Mouse (Mus musculus) CD8-positive naive resting alpha-beta T cell, adult 2 months (primary cell): ENCODE measurements around the gene Prph.
A peak's percentile ranks its signal among the peaks of the same experiment; 100 is the strongest.
"Not testable (repeated sequence)": the region's sequence is repeated elsewhere in the genome, so short reads cannot be mapped to it uniquely, and the experiment has no call there.

Experiments
- DNase-seq, 2 experiments: peaks; one replicate each; pipeline ENCODE4 v3.0.0; 2022; ENCODE audit warnings: low read depth in 2 of 2, low spot score in 2 of 2

Prph gene

GRCm38 (mm10) chr15:99074600-99075333, 19.8 kb downstream of the Prph start:
- DNase-seq, result peak; percentile 88 to 92

GRCm38 (mm10) chr15:99076011-99076410, 21.0 kb downstream of the Prph start:
- not testable (repeated sequence) for DNase-seq

- DNase-seq, result no peak
Measured at GRCm38 (mm10) chr15:99078181-99078910, 23.4 kb downstream of the Prph start.

- no peak for DNase-seq
Measured at GRCm38 (mm10) chr15:99079804-99080203, 24.8 kb downstream of the Prph start.

GRCm38 (mm10) chr15:99082322-99082721, 27.3 kb downstream of the Prph start:
- no peak for DNase-seq

- no peak for DNase-seq
Measured at GRCm38 (mm10) chr15:99082840-99083239, 27.9 kb downstream of the Prph start.

GRCm38 (mm10) chr15:99083258-99083657, 28.3 kb downstream of the Prph start:
- DNase-seq, result no peak

GRCm38 (mm10) chr15:99083867-99084557, 29.0 kb downstream of the Prph start:
- no peak for DNase-seq

GRCm38 (mm10) chr15:99084618-99085017, 29.6 kb downstream of the Prph start:
- no peak for DNase-seq

GRCm38 (mm10) chr15:99085997-99086396, 31.0 kb downstream of the Prph start:
- DNase-seq, result no peak

- peak; percentile 35 to 46 for DNase-seq
Measured at GRCm38 (mm10) chr15:99087253-99088075, 32.5 kb downstream of the Prph start, which contains the start of gene C1ql4. TSS of gene C1ql4 (minus strand) at chr15:99087817.

- peak; percentile 71 to 87 for DNase-seq
Measured at GRCm38 (mm10) chr15:99088292-99088691, 33.3 kb downstream of the Prph start.

GRCm38 (mm10) chr15:99089069-99089468, 34.1 kb downstream of the Prph start:
- no peak for DNase-seq

GRCm38 (mm10) chr15:99092870-99093269, 37.9 kb downstream of the Prph start, which contains the start of gene Dnajc22:
TSS of gene Dnajc22 (plus strand) at chr15:99093170.
- DNase-seq, result no peak

GRCm38 (mm10) chr15:99093291-99094258, 38.6 kb downstream of the Prph start:
- DNase-seq, result no peak

- no peak for DNase-seq
Measured at GRCm38 (mm10) chr15:99094631-99095270, 39.8 kb downstream of the Prph start.

- no peak for DNase-seq
Measured at GRCm38 (mm10) chr15:99095356-99095755, 40.4 kb downstream of the Prph start.

- no peak for DNase-seq
Measured at GRCm38 (mm10) chr15:99096061-99096793, 41.3 kb downstream of the Prph start.
